Mouse (Mus musculus) thymus, adult 2 months (tissue): ENCODE measurements around the gene Ackr1.

Experiments
- CTCF ChIP-seq: fragments of 200-500 bp; IDR thresholded peaks from 2 replicates; pipeline ENCODE4 v1.5.1; 2012; ENCODE audit warnings: mild to moderate bottlenecking, control low read depth, low read length, moderate library complexity, borderline replicate concordance; ENCODE audit not compliant: control insufficient read depth, poor library complexity, insufficient read depth; ENCODE audit errors: extremely low read depth
- POLR2A ChIP-seq: fragments of 200-500 bp; IDR thresholded peaks from 2 replicates; pipeline ENCODE4 v1.6.1; 2012; ENCODE audit warnings: mild to moderate bottlenecking, low read length, control low read depth, moderate library complexity; ENCODE audit not compliant: control insufficient read depth, poor library complexity, insufficient read depth; ENCODE audit errors: extremely low read depth

DNA sequence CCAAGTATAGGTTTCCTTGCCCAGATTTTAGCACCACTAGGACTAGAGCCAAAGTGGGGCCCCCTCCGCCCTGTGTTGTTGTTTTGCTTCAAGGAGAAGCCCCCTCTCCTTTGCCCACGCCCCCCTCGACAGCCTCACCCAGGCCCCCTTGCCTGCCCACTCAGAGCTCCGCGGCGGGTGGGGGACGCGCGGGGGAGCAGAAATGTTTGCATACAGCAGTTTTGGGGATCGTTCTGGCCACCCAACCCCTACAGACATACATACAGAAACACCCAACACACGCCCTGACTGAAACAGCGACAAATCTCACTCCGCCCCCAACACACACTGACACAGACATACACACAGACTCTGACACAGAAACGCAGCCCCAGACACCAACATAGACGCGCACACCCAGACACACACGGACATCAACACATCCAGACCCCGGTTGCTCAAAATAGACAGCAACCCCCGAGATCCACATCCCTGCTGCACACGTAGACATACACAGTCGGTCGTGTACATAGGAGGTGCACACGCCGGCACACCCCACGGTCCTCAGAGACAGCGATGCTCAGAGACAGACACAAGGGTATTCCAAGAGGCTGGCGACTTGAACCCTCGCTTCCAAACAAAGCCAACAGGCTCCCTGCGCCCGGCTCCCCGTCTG is 33.3 kb upstream of the Ackr1 start:
- no peak for TF ChIP-seq POLR2A
- TF ChIP-seq CTCF, result no peak
